Mouse (Mus musculus): ENCODE measurements around the gene Neto2. TPM values are rescaled to one million over a fixed set of nuclear protein-coding genes. Genes with fewer than 3 reads are reported as not detected.

The Neto2 gene
- 32.1 and 32.4 TPM in 2 replicates for polyA plus RNA-seq (2014; fragmentation: Nextera tagmentation; extraction: Ambion mirVana)

DNA sequence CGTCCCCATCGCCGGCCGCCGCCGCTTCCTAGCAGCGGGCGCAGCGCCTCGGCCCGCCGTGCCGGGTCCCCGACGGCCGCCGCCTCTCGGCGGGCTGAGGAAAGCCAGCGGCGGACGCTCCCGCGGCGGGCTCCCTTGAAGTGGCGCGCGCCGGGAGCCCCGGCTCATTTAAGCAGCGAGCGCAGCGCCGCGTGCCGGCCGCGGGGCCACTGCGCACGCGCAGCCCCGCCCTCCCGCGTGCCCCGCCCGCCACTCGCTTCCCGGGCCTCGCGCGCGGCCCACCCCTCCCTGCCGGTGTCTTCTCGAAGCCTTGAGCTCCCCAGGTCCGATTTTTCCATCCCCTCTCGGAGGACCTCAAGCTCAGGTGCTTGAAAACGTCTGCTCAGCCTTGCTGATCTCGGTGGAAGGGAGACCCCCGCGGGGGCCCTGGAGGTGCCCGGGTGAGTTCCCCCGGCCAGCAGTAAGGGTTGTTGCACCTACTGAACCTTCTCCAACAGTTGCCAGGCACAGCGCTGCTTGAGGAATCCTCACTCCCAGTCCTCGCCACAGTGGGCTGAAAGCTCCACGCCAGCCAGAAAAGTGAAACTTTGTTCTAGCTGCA, at the start of gene Neto2:
Gene Neto2, minus strand, starts transcription at position 174 of the 601 bp plus-strand sequence.
- peak; percentile 91 for DNase-seq (ENCODE audit: low spot score)
- H3K9ac ChIP-seq (ENCODE audit: low read length): peak within 1 kb of the TSS; percentile 95
- H3K9me3 ChIP-seq (ENCODE audit: control insufficient read depth, low read length): no peaks in the 10 kb centered on the region
- H3K4me3 ChIP-seq (ENCODE audit: low read depth, low read length): peak within 1 kb of the TSS; percentile 66
- ATAC-seq (replicated peaks; ENCODE audit: low FRiP score): peak; percentile 87
- peak within 1 kb of the TSS; percentile 94 for H3K27ac ChIP-seq (ENCODE audit: low read depth, low read length)
- peak within 1 kb of the TSS; percentile 67 for H3K4me2 ChIP-seq (ENCODE audit: low read depth, low read length, severe bottlenecking)
- WGBS: 7% methylated on average over 53 of the region's 65 CpGs
- peaks cover 4% of the 10 kb centered on the region for H3K4me1 ChIP-seq (replicated peaks; ENCODE audit: control insufficient read depth, insufficient read depth, low read length)
- H3K36me3 ChIP-seq (ENCODE audit: control insufficient read depth, insufficient read depth, low read length): no peaks in the 10 kb centered on the region
- H3K27me3 ChIP-seq (ENCODE audit: control insufficient read depth, insufficient read depth, low read length): no peaks in the 10 kb centered on the region

DNA sequence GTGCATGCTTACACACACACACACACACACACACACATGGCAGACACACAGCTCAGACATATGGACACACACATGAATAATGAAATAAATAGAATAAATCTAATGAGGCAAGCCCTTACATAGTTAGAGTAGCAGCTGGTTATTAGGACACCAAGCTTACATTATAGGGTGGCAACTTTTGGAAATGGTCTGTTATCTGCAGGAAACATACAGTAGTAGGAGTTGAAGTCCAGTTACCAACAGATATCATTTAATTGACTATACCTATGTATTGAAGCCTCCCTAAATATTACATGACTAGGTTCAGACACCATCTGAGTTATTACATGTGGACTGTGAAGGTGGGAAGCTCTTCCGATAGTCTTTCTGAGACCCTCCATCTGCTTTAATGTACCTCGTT, 44.3 kb upstream of the Neto2 start:
- Histone ChIP-seq H3K9me3 (ENCODE audit: control insufficient read depth, low read length) (no peaks in the 10 kb centered on the region), H3K27ac (ENCODE audit: low read depth, low read length) (no peak overlapping the region), H3K4me3 (ENCODE audit: low read depth, low read length) (no peak overlapping the region), H3K4me1 (replicated peaks; ENCODE audit: control insufficient read depth, insufficient read depth, low read length) (no peaks in the 10 kb centered on the region), H3K27me3 (ENCODE audit: control insufficient read depth, insufficient read depth, low read length) (no peaks in the 10 kb centered on the region), H3K9ac (ENCODE audit: low read length) (no peak overlapping the region), H3K36me3 (ENCODE audit: control insufficient read depth, insufficient read depth, low read length) (no peaks in the 10 kb centered on the region), H3K4me2 (ENCODE audit: low read depth, low read length, severe bottlenecking) (no peak overlapping the region)
- 94% methylated on average over 2 of the region's 2 CpGs for WGBS
- DNase-seq (ENCODE audit: low spot score): no peak
- no peak for ATAC-seq (replicated peaks; ENCODE audit: low FRiP score)

DNA sequence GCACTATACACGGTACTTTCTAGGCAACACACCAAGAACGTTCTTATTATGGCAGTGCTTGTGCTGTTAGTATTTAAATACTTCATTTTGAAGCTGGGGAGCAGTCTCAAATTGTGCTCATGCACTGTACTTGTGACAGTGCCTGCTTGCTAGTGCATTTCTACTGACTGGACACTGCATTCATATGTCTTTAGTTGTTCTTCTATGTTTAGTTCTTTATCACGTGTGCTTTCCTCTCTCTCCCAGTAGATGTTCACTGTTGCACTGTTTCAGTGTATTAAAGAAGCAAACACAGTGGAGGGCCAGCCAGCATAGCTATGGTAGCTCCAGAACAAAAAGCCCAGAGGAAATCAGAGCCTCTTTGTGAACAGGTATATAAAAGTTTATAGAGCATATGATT, 29.8 kb upstream of the Neto2 start:
- Histone ChIP-seq H3K9me3 (ENCODE audit: control insufficient read depth, low read length) (no peaks in the 10 kb centered on the region), H3K4me3 (ENCODE audit: low read depth, low read length) (no peak overlapping the region), H3K27ac (ENCODE audit: low read depth, low read length) (no peak overlapping the region), H3K27me3 (ENCODE audit: control insufficient read depth, insufficient read depth, low read length) (no peaks in the 10 kb centered on the region), H3K4me1 (replicated peaks; ENCODE audit: control insufficient read depth, insufficient read depth, low read length) (no peaks in the 10 kb centered on the region), H3K4me2 (ENCODE audit: low read depth, low read length, severe bottlenecking) (no peak overlapping the region), H3K36me3 (ENCODE audit: control insufficient read depth, insufficient read depth, low read length) (no peaks in the 10 kb centered on the region), H3K9ac (ENCODE audit: low read length) (no peak overlapping the region)
- no peak for ATAC-seq (replicated peaks; ENCODE audit: low FRiP score)
- WGBS: 89% methylated on average over 3 of the region's 3 CpGs
- DNase-seq (ENCODE audit: low spot score): no peak

DNA sequence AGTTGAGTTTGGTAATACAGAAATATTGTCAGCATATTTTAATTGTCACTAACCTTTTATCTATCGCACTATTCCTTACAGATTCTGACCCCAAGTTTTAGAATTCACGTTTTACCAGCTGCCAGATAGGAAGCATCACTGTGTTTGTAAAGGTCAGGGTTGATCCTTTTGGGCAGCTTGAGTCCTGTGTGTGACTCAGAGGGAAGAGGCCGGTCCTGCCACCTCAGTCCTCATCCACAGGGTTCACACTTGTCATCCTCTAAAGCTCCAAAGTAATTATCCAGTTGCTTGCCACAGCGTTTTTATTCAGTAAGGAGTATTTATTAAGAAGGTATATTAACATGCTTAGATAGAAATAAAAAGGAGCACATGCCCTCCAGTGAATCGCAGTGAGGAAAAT, 16.5 kb upstream of the Neto2 start:
- Histone ChIP-seq H3K4me3 (ENCODE audit: low read depth, low read length) (no peak overlapping the region), H3K36me3 (ENCODE audit: control insufficient read depth, insufficient read depth, low read length) (no peaks in the 10 kb centered on the region), H3K4me1 (replicated peaks; ENCODE audit: control insufficient read depth, insufficient read depth, low read length) (no peaks in the 10 kb centered on the region), H3K9ac (ENCODE audit: low read length) (no peak overlapping the region), H3K4me2 (ENCODE audit: low read depth, low read length, severe bottlenecking) (no peak overlapping the region), H3K9me3 (ENCODE audit: control insufficient read depth, low read length) (no peaks in the 10 kb centered on the region), H3K27me3 (ENCODE audit: control insufficient read depth, insufficient read depth, low read length) (no peaks in the 10 kb centered on the region), H3K27ac (ENCODE audit: low read depth, low read length) (no peak overlapping the region)
- WGBS: 88% methylated on average over 5 of the region's 5 CpGs
- no peak for ATAC-seq (replicated peaks; ENCODE audit: low FRiP score)
- DNase-seq (ENCODE audit: low spot score): no peak

DNA sequence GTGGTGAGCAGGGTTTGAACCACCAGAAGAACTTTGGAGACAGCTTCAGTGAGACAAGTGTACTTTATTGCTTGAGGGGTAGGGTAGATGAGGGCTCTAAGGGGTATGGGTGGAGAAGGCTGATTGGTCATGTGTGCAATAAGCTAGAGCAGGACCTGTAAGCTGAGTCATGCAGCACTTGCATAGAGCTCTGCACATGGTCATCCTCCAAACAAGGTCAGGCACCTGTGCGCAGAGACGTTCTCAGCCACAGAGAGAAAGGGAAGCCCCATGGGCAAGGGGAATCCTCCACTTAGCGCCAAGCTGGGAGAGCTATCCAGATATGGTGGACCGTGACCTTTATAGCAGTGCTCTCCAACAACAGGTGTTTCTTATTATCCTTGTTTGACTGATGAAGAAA, 16.0 kb upstream of the Neto2 start:
- Histone ChIP-seq H3K4me2 (ENCODE audit: low read depth, low read length, severe bottlenecking) (no peak overlapping the region), H3K9me3 (ENCODE audit: control insufficient read depth, low read length) (no peaks in the 10 kb centered on the region), H3K4me3 (ENCODE audit: low read depth, low read length) (no peak overlapping the region), H3K27ac (ENCODE audit: low read depth, low read length) (no peak overlapping the region), H3K9ac (ENCODE audit: low read length) (no peak overlapping the region), H3K27me3 (ENCODE audit: control insufficient read depth, insufficient read depth, low read length) (no peaks in the 10 kb centered on the region), H3K4me1 (replicated peaks; ENCODE audit: control insufficient read depth, insufficient read depth, low read length) (no peaks in the 10 kb centered on the region), H3K36me3 (ENCODE audit: control insufficient read depth, insufficient read depth, low read length) (no peaks in the 10 kb centered on the region)
- ATAC-seq (replicated peaks; ENCODE audit: low FRiP score) (no peak), DNase-seq (ENCODE audit: low spot score) (no peak)
- WGBS: 94% methylated on average over 4 of the region's 4 CpGs

DNA sequence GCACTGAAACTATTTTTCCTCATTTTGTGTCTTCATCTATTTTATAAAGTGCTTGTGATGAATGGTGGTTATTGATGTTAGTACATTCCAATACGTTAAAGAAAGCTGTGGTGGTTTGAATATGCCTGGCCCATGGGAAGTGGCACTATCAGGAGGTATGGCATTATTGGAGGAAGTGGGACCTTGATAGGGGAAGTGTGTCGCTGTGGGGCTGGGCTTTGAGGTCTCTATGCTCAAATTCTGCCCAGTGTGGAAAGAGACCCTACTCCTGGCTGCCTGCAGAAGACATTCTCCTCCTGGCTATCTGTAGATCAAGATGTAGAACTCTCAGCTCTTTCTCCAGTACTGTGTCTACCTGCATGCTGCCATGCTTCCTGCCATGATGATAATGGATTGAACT, 6.3 kb upstream of the Neto2 start:
- Histone ChIP-seq H3K4me1 (replicated peaks; ENCODE audit: control insufficient read depth, insufficient read depth, low read length) (no peaks in the 10 kb centered on the region), H3K4me2 (ENCODE audit: low read depth, low read length, severe bottlenecking) (no peak overlapping the region), H3K36me3 (ENCODE audit: control insufficient read depth, insufficient read depth, low read length) (no peaks in the 10 kb centered on the region), H3K9me3 (ENCODE audit: control insufficient read depth, low read length) (no peaks in the 10 kb centered on the region), H3K9ac (ENCODE audit: low read length) (no peak overlapping the region), H3K27me3 (ENCODE audit: control insufficient read depth, insufficient read depth, low read length) (no peaks in the 10 kb centered on the region), H3K4me3 (ENCODE audit: low read depth, low read length) (no peak overlapping the region), H3K27ac (ENCODE audit: low read depth, low read length) (no peak overlapping the region)
- WGBS: 76% methylated on average over 2 of the region's 2 CpGs
- ATAC-seq (replicated peaks; ENCODE audit: low FRiP score) (no peak), DNase-seq (ENCODE audit: low spot score) (no peak)

DNA sequence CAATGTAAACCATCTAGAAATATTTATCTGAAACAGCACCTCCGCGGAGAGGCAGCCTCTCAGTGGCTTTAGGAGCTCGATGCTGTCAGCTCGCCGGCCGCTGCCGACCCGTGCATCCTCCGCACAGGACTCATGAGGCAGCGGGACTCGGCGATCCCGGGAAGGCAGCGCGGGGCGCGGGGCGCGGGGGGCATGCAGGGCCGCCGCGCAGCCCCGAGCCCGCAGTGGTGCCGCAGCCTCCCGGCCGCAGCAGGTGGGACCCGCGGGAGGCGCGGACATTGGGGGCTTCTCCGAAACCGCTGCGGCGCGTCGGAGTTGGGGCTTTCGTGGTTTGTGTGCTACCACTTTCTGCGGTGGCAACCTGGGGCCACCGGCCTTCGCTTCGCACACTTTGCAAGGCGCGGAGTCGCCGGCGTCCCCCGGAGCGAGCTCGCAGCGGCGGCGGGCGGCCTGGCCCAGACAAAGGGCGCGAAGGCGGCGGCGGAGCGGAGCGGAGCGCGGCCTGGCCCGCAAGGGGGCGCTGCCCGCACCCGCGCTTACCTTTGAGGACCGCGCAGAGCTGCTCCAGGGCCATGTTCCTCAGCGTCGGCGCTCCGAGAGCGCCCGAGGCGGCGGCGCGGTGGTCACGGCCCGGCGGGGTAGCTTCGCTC, 498 bp downstream of the Neto2 start:
- H3K9me3 ChIP-seq (ENCODE audit: control insufficient read depth, low read length): no peaks in the 10 kb centered on the region
- DNase-seq (ENCODE audit: low spot score) (peak; percentile 93), ATAC-seq (replicated peaks; ENCODE audit: low FRiP score) (peak; percentile 96)
- H3K4me3 ChIP-seq (ENCODE audit: low read depth, low read length): peak overlapping the region; percentile 66
- H3K9ac ChIP-seq (ENCODE audit: low read length): peak overlapping the region; percentile 95
- no peaks in the 10 kb centered on the region for H3K36me3 ChIP-seq (ENCODE audit: control insufficient read depth, insufficient read depth, low read length)
- WGBS: under 1% methylated on average over 78 of the region's 84 CpGs
- H3K4me1 ChIP-seq (replicated peaks; ENCODE audit: control insufficient read depth, insufficient read depth, low read length): peaks cover 4% of the 10 kb centered on the region
- H3K27me3 ChIP-seq (ENCODE audit: control insufficient read depth, insufficient read depth, low read length): no peaks in the 10 kb centered on the region
- H3K27ac ChIP-seq (ENCODE audit: low read depth, low read length): peak overlapping the region; percentile 94
- H3K4me2 ChIP-seq (ENCODE audit: low read depth, low read length, severe bottlenecking): peak overlapping the region; percentile 67

DNA sequence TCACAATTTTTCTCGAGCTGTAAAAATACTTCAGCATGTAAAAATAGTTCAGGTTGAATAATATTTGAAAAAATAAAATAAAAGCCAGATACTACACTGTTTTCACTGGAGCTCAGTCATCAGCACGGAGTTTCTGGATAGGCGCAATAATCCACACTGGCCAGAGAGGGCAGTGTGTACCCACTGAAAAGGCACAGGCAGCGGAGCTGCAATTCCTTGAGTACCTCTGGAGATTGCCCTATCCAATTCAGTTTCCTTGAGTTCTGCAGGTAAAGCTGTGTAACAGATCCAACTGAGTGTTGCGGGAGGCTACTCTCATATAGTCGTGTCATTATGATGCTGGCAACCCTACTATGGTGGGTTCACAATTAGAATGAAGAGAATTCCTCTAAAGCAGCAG, 1.7 kb downstream of the Neto2 start:
- Histone ChIP-seq H3K9ac (ENCODE audit: low read length) (no peak overlapping the region), H3K27ac (ENCODE audit: low read depth, low read length) (no peak overlapping the region), H3K4me2 (ENCODE audit: low read depth, low read length, severe bottlenecking) (peak overlapping the region; percentile 47; the same call in 1 of the 2 replicates), H3K4me1 (replicated peaks; ENCODE audit: control insufficient read depth, insufficient read depth, low read length) (peaks cover 4% of the 10 kb centered on the region), H3K4me3 (ENCODE audit: low read depth, low read length) (peak overlapping the region; percentile 19; the same call in 1 of the 2 replicates), H3K27me3 (ENCODE audit: control insufficient read depth, insufficient read depth, low read length) (no peaks in the 10 kb centered on the region), H3K9me3 (ENCODE audit: control insufficient read depth, low read length) (no peaks in the 10 kb centered on the region), H3K36me3 (ENCODE audit: control insufficient read depth, insufficient read depth, low read length) (no peaks in the 10 kb centered on the region)
- DNase-seq (ENCODE audit: low spot score) (peak; percentile 87), ATAC-seq (replicated peaks; ENCODE audit: low FRiP score) (peak; percentile 40; the same call in 1 of the 2 replicates)
- WGBS: 1% methylated on average over 6 of the region's 6 CpGs

DNA sequence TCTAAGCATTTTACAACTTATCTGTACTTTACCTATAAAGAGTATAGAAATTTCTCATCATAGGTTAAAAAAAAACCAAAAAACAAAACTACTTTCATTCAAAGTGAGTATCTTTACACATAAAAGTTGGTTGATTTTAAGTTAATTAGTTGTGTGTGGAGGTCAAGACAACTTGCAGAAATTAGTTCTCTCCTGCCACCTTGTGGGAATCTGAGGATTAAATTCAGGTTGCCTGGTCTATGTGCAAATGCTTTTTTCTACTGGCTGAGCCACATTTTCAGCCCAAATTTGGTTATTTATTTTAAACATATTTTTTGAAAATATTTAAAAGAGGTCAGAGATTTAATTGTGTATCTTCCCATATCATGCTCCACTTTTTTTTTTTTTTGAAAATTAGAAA, 35.6 kb downstream of the Neto2 start:
- no peak overlapping the region for H3K4me2 ChIP-seq (ENCODE audit: low read depth, low read length, severe bottlenecking)
- DNase-seq (ENCODE audit: low spot score) (no peak), ATAC-seq (replicated peaks; ENCODE audit: low FRiP score) (no peak)

More for the DNA sequence above, 35.6 kb downstream of the Neto2 start:
- no peaks in the 10 kb centered on the region for H3K36me3 ChIP-seq (ENCODE audit: control insufficient read depth, insufficient read depth, low read length)
- H3K9me3 ChIP-seq (ENCODE audit: control insufficient read depth, low read length): no peaks in the 10 kb centered on the region
- no peak overlapping the region for H3K4me3 ChIP-seq (ENCODE audit: low read depth, low read length)
- H3K4me1 ChIP-seq (replicated peaks; ENCODE audit: control insufficient read depth, insufficient read depth, low read length): no peaks in the 10 kb centered on the region
- H3K9ac ChIP-seq (ENCODE audit: low read length): no peak overlapping the region
- no peak overlapping the region for H3K27ac ChIP-seq (ENCODE audit: low read depth, low read length)
- no peaks in the 10 kb centered on the region for H3K27me3 ChIP-seq (ENCODE audit: control insufficient read depth, insufficient read depth, low read length)
